Mouse (Mus musculus): ENCODE data around the gene Gas2l2.

Gene Gas2l2

GRCm38 (mm10) chr11:83394802-83395439 is 34.3 kb downstream of the Gas2l2 start:
- DNase-seq (ENCODE audit: low spot score in 2 of 2), result no peak

GRCm38 (mm10) chr11:83393062-83393461 is 36.2 kb downstream of the Gas2l2 start:
- DNase-seq (ENCODE audit: low spot score in 2 of 2), result no peak

DNA sequence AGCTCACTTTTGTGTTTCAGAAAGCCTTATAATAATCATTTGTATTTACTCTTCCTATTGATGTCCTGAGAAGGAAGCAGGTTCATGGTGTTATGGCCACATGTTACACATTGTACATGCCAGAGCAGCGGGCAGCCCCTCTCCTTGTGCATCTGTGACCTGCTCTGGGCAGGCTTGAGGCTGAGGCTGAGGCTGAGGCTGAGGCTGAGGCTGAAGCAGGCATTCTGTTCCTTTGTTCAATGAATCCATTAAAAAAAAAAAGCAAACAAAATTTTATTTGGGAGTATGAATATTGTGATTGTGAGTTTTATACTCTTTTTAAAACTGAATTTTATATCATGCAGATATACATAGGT is 45.7 kb downstream of the Gas2l2 start:
- no peak for DNase-seq (ENCODE audit: low spot score in 2 of 2)

- no peak for DNase-seq (ENCODE audit: low spot score in 2 of 2)
Observed at GRCm38 (mm10) chr11:83382876-83383531, 46.3 kb downstream of the Gas2l2 start.

DNA sequence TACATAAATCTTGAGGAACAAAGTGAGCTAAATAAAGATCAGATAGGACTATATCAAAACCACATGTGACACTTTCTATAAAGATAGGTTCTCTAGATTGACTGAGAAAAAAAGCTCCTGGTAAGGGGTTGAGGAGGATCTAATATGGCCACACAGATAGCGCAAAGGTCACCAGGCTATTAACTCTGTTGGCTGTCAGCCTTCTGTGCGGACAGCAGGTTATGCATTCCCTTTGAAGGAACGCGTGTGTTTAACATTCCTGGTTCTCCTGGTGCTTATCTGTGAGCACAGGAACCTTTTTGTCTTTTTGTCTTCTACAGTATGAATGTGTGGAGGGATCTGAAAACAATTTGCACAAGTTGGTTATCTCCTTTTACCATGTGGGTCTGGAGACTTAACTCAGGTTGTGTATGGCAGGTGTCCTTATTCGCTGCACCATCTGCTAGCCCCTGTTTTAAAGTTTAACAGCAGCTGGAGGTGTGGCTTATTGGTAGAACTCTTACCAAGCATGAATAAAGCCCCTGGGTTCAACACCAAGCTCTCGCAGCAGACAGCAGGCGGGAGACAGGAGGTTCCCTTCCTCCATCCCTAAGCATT is 49.4 kb downstream of the Gas2l2 start:
- no peak for DNase-seq (ENCODE audit: low spot score in 2 of 2)

Data from spleen, postnatal 14 days (tissue).